Mouse (Mus musculus) urinary bladder, adult 18-20 months (tissue): ENCODE results near the gene Hspd1.

ENCODE experiments used
- DNase-seq, 2 experiments: peaks; one replicate each; pipeline ENCODE4 v3.0.0; 2022; ENCODE audit warnings: low spot score in 2 of 2, mixed read lengths in 2 of 2

Hspd1 gene

GRCm38 (mm10) chr1:55041691-55042090, 46.4 kb downstream of the Hspd1 start:
- DNase-seq, result no peak

- DNase-seq, result no peak
These were observed 48.1 kb downstream of the Hspd1 start for GRCm38 (mm10) chr1:55039944-55040343.

GRCm38 (mm10) chr1:55031026-55031779, 56.8 kb downstream of the Hspd1 start:
- DNase-seq, result no peak

GRCm38 (mm10) chr1:55029446-55029845, 58.6 kb downstream of the Hspd1 start:
- DNase-seq, result no peak

GRCm38 (mm10) chr1:55028512-55029249, 59.4 kb downstream of the Hspd1 start:
- DNase-seq, result no peak

- DNase-seq, result no peak
These were observed 60.1 kb downstream of the Hspd1 start for GRCm38 (mm10) chr1:55027966-55028365.
